Mouse (Mus musculus) myocyte (in vitro differentiated cells): ENCODE measurements around the gene Olfr101. TPM values are rescaled to one million over a fixed set of nuclear protein-coding genes. Genes with fewer than 3 reads are reported as not detected.

Experiments
- H3K27me3 ChIP-seq: one replicate; pipeline ENCODE4 v1.6.1; 2011; ENCODE audit not compliant: control insufficient read depth, insufficient read depth, insufficient read length
- H3K36me3 ChIP-seq: one replicate; pipeline ENCODE4 v1.6.1; 2011; ENCODE audit not compliant: control insufficient read depth, insufficient read depth
- H3K4me2 ChIP-seq: one replicate; pipeline ENCODE4 v1.6.1; 2011; ENCODE audit warnings: low read depth, control low read depth
- H3K4me3 ChIP-seq: one replicate; pipeline ENCODE4 v1.5.1; 2011; ENCODE audit warnings: mild to moderate bottlenecking, control low read depth, moderate library complexity
- H3K79me2 ChIP-seq: one replicate; pipeline ENCODE4 v1.6.1; 2011; ENCODE audit not compliant: control insufficient read depth, insufficient read depth
- H3ac ChIP-seq: one replicate; pipeline ENCODE4 v1.6.1; 2011; ENCODE audit not compliant: control insufficient read depth, insufficient read length
- CEBPB ChIP-seq: IDR thresholded peaks from 2 replicates; pipeline ENCODE4 v1.6.1; 2011; ENCODE audit warnings: mild to moderate bottlenecking, moderate library complexity; ENCODE audit not compliant: poor library complexity, insufficient read depth, severe bottlenecking
- E2F4 ChIP-seq: IDR thresholded peaks from one replicate; pipeline ENCODE4 v1.6.1; 2011; ENCODE audit warnings: mild to moderate bottlenecking, control low read depth, moderate library complexity; ENCODE audit not compliant: insufficient read depth
- MAX ChIP-seq: IDR thresholded peaks from one replicate; pipeline ENCODE4 v1.6.1; 2011; ENCODE audit warnings: low read depth, mild to moderate bottlenecking, control low read depth
- MYOD1 ChIP-seq, 3 experiments: IDR thresholded peaks; one replicate each; pipeline ENCODE4 v1.6.1; 2011; ENCODE audit warnings: control low read depth in 2 of 3, low read depth in 2 of 3, mild to moderate bottlenecking in 2 of 3, moderate library complexity in 1 of 3; ENCODE audit not compliant: insufficient read length in 2 of 3, control insufficient read depth in 1 of 3
- MYOG ChIP-seq, 3 experiments: IDR thresholded peaks; one replicate each; pipeline ENCODE4 v1.6.1; 2011; ENCODE audit warnings: control low read depth in 2 of 3, low read depth in 2 of 3, mild to moderate bottlenecking in 2 of 3; ENCODE audit not compliant: insufficient read length in 2 of 3, control insufficient read depth in 1 of 3, insufficient read depth in 1 of 3
- POLR2A ChIP-seq: IDR thresholded peaks from one replicate; pipeline ENCODE4 v1.6.1; 2011; ENCODE audit warnings: low read depth, mild to moderate bottlenecking, control low read depth, moderate library complexity; ENCODE audit not compliant: insufficient read length
- POLR2AphosphoS2 ChIP-seq: IDR thresholded peaks from one replicate; pipeline ENCODE4 v1.6.1; 2011; ENCODE audit warnings: low read depth, control low read depth; ENCODE audit not compliant: insufficient read length
- REST ChIP-seq: IDR thresholded peaks from one replicate; pipeline ENCODE4 v1.6.1; 2011; ENCODE audit warnings: mild to moderate bottlenecking, control low read depth, moderate library complexity; ENCODE audit not compliant: insufficient read depth, insufficient read length
- SRF ChIP-seq: IDR thresholded peaks from one replicate; pipeline ENCODE4 v1.6.1; 2011; ENCODE audit warnings: low read depth; ENCODE audit not compliant: control insufficient read depth, insufficient read length
- TCF12 ChIP-seq: IDR thresholded peaks from one replicate; pipeline ENCODE4 v1.6.1; 2011; ENCODE audit warnings: mild to moderate bottlenecking, control low read depth; ENCODE audit not compliant: poor library complexity, insufficient read depth, severe bottlenecking
- TCF3 ChIP-seq: IDR thresholded peaks from one replicate; pipeline ENCODE4 v1.6.1; 2011; ENCODE audit warnings: low read depth, control low read depth; ENCODE audit not compliant: insufficient read length
- USF1 ChIP-seq: IDR thresholded peaks from one replicate; pipeline ENCODE4 v1.6.1; 2011; ENCODE audit warnings: low read depth, mild to moderate bottlenecking, control low read depth, moderate library complexity
- polyA plus RNA-seq: library from polyadenylated mRNA; unstranded; fragments of >200 nt; fragmentation: generic; extraction: Trizol; gene quantifications from one replicate; pipeline ENCODE4 v1.2.1, GENCODE M21; 2012; ENCODE audit warnings: missing spikeins

Olfr101 gene
- polyA plus RNA-seq, 1 experiment = not detected

GRCm38 (mm10) chr17:37249460-37249859 lies 54.7 kb downstream of the Olfr101 start:
- TF ChIP-seq MYOG (IDR thresholded peaks at IDR 0.05; ENCODE audit: control insufficient read depth in 1 of 3, insufficient read depth in 1 of 3, insufficient read length in 2 of 3, low read depth in 2 of 3) (no peak), E2F4 (no peak), CEBPB (no peak), SRF (no peak), TCF12 (no peak), POLR2A (no peak), TCF3 (no peak), MYOD1 (IDR thresholded peaks at IDR 0.05; ENCODE audit: control insufficient read depth in 1 of 3, insufficient read length in 2 of 3, low read depth in 2 of 3) (no peak), USF1 (no peak), REST (no peak), POLR2AphosphoS2 (no peak), MAX (no peak)
- H3ac ChIP-seq = no peak overlapping the region
- no peaks in the 10 kb centered on the region for H3K27me3 ChIP-seq
- no peaks in the 10 kb centered on the region for H3K36me3 ChIP-seq
- no peak overlapping the region for H3K4me2 ChIP-seq
- no peaks in the 10 kb centered on the region for H3K79me2 ChIP-seq
- no peak overlapping the region for H3K4me3 ChIP-seq

Other genes starting within 250 kb of the Olfr101 start
- gene Olfr90, start 215.8 kb downstream of the Olfr101 start, polyA plus RNA-seq = not detected
- gene Olfr91, start 206.0 kb downstream of the Olfr101 start, polyA plus RNA-seq = not detected
- not detected for gene Olfr92, start 184.2 kb downstream of the Olfr101 start, polyA plus RNA-seq
- not detected for gene Olfr93, start 142.8 kb downstream of the Olfr101 start, polyA plus RNA-seq
- not detected for gene Ubd, start 110.4 kb downstream of the Olfr101 start, polyA plus RNA-seq
- gene Olfr94, start 103.3 kb downstream of the Olfr101 start, polyA plus RNA-seq = not detected
- not detected for gene Olfr95, start 91.2 kb downstream of the Olfr101 start, polyA plus RNA-seq
- gene Olfr96, start 84.2 kb downstream of the Olfr101 start, polyA plus RNA-seq = not detected
- not detected for gene Olfr97, start 67.0 kb downstream of the Olfr101 start, polyA plus RNA-seq
- not detected for gene Olfr98, start 40.6 kb downstream of the Olfr101 start, polyA plus RNA-seq
- 4.3 TPM for gene H2-M3, start 34.1 kb downstream of the Olfr101 start, polyA plus RNA-seq
- gene Olfr99, start 20.9 kb downstream of the Olfr101 start, polyA plus RNA-seq = 0.02 TPM
- not detected for gene Olfr102, start 12.7 kb upstream of the Olfr101 start, polyA plus RNA-seq
- gene Olfr103, start 35.4 kb upstream of the Olfr101 start, polyA plus RNA-seq = not detected
- not detected for gene Olfr104-ps, start 55.3 kb upstream of the Olfr101 start, polyA plus RNA-seq
- not detected for gene Olfr105-ps, start 74.7 kb upstream of the Olfr101 start, polyA plus RNA-seq
- gene Olfr106-ps, start 86.1 kb upstream of the Olfr101 start, polyA plus RNA-seq = not detected
- not detected for gene Olfr107, start 94.9 kb upstream of the Olfr101 start, polyA plus RNA-seq
- gene Olfr108, start 141.2 kb upstream of the Olfr101 start, polyA plus RNA-seq = not detected
- gene Olfr109, start 154.6 kb upstream of the Olfr101 start, polyA plus RNA-seq = not detected
- not detected for gene H2-M2, start 179.2 kb upstream of the Olfr101 start, polyA plus RNA-seq
- gene Olfr110, start 188.2 kb upstream of the Olfr101 start, polyA plus RNA-seq = not detected
- not detected for gene Olfr111, start 203.7 kb upstream of the Olfr101 start, polyA plus RNA-seq